Mouse (Mus musculus) kidney, adult 2 months (tissue): ENCODE measurements at regions not wholly inside any gene's neighbourhood (a gene's known extent, or its start where the extent isn't known, plus 50 kb on each side); places are given as distances from the start of the nearest gene placed in this dataset.

Experiments used
- CTCF ChIP-seq: fragments of 200-500 bp; conservative IDR thresholded peaks from 2 replicates; pipeline ENCODE4 v1.5.1; 2011; ENCODE audit warnings: low read depth, mild to moderate bottlenecking, control low read depth, low read length, moderate library complexity, mixed read lengths; ENCODE audit not compliant: insufficient read depth, insufficient read length
- POLR2A ChIP-seq: fragments of 200-500 bp; IDR thresholded peaks from one replicate; pipeline ENCODE4 v1.6.1; 2011; ENCODE audit warnings: low read depth, low read length, control low read depth

- no peak for TF ChIP-seq POLR2A
- TF ChIP-seq CTCF = no peak
Observed at GRCm38 (mm10) chr3:101748186-101748585, 100.6 kb downstream of the Mab21l3 start.
